Mouse (Mus musculus) C2C12 (cell line): ENCODE measurements around the gene 1700028P14Rik.

Experiments used
- CTCF ChIP-seq: IDR thresholded peaks from one replicate; pipeline ENCODE4 v1.5.1; 2011; ENCODE audit not compliant: control insufficient read depth, insufficient read depth, insufficient read length
- MAX ChIP-seq: IDR thresholded peaks from one replicate; pipeline ENCODE4 v1.6.1; 2011; ENCODE audit warnings: mild to moderate bottlenecking, control low read depth
- MYOD1 ChIP-seq: IDR thresholded peaks from one replicate; pipeline ENCODE4 v1.6.1; 2011; ENCODE audit warnings: low read depth; ENCODE audit not compliant: control insufficient read depth, insufficient read length

DNA sequence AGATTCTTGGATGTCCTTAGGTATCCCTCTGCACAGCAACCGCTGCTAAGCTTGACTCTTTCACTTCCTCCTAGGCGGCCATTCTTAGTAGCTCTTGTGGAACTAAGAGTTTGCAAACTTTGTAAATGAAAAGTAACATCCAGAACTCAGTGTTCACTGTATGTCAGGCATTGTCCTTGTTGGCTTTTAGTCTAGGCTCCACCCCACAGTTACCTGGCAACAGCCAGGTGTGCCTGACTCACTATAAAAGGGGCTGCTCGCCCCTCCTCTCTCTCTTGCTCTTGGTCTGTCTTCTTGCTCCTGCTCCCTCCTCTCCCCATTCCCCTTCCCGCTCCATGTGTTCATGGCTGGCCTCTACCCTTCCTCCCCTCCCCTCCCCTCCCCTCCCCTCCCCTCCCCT, 46.5 kb upstream of the 1700028P14Rik start:
- TF ChIP-seq MAX = no peak
- TF ChIP-seq MYOD1 = no peak
- no peak for TF ChIP-seq CTCF
